Mouse (Mus musculus) limb, embryonic 15.5 days (tissue): ENCODE results near the gene Cx3cl1. TPM values are rescaled to one million over a fixed set of nuclear protein-coding genes. Genes with fewer than 3 reads are reported as not detected.
A peak's percentile ranks its signal among the peaks of the same experiment; 100 is the strongest.

ENCODE experiments used
- ATAC-seq: fragments of 200-750 bp; cut with Nextera tagmentation; 2 replicates; pipeline ENCODE4 v1.8.0; 2017; ENCODE audit warnings: low read depth, moderate TSS enrichment; ENCODE audit not compliant: insufficient number of reproducible peaks, low FRiP score, low TSS enrichment
- H3K27ac ChIP-seq: fragments of 300-500 bp; sonication (generic); 2 replicates; pipeline ENCODE4 v1.5.1; 2015; ENCODE audit warnings: moderate library complexity, mild to moderate bottlenecking, inconsistent platforms
- H3K27me3 ChIP-seq: fragments of 300-500 bp; sonication (generic); 2 replicates; pipeline ENCODE4 v1.6.1; 2015; ENCODE audit warnings: inconsistent platforms
- H3K36me3 ChIP-seq: fragments of 300-500 bp; sonication (generic); 2 replicates; pipeline ENCODE4 v1.6.1; 2015; ENCODE audit warnings: inconsistent platforms
- H3K4me1 ChIP-seq: fragments of 300-500 bp; sonication (generic); 2 replicates; pipeline ENCODE4 v1.6.1; 2015; ENCODE audit warnings: inconsistent platforms
- H3K4me2 ChIP-seq: fragments of 300-500 bp; sonication (generic); 2 replicates; pipeline ENCODE4 v1.6.1; 2015; ENCODE audit warnings: mild to moderate bottlenecking, inconsistent platforms
- H3K4me3 ChIP-seq: fragments of 300-500 bp; sonication (generic); 2 replicates; pipeline ENCODE4 v1.5.1; 2015; ENCODE audit warnings: mild to moderate bottlenecking, inconsistent platforms
- H3K9ac ChIP-seq: fragments of 300-500 bp; sonication (generic); 2 replicates; pipeline ENCODE4 v1.6.1; 2015; ENCODE audit warnings: inconsistent platforms
- H3K9me3 ChIP-seq: fragments of 300-500 bp; sonication (generic); 2 replicates; pipeline ENCODE4 v1.6.1; 2016; ENCODE audit warnings: inconsistent platforms
- WGBS: fragments of 180-500 bp; shearing (Covaris S2); methylation state at CpG from one replicate; pipeline ENCODE4 v1.1.7; 2015; 5-methylcytosine and 5-hydroxymethylcytosine counted together
- polyA plus RNA-seq: library from polyadenylated mRNA; unstranded; fragments of >200 nt; fragmentation: Nextera tagmentation; extraction: Ambion mirVana; gene quantifications from 2 replicates; pipeline ENCODE4 v1.2.1, GENCODE M21; 2015

The Cx3cl1 gene
- polyA plus RNA-seq, 1 experiment from 2014 or later = 12.0 TPM

DNA sequence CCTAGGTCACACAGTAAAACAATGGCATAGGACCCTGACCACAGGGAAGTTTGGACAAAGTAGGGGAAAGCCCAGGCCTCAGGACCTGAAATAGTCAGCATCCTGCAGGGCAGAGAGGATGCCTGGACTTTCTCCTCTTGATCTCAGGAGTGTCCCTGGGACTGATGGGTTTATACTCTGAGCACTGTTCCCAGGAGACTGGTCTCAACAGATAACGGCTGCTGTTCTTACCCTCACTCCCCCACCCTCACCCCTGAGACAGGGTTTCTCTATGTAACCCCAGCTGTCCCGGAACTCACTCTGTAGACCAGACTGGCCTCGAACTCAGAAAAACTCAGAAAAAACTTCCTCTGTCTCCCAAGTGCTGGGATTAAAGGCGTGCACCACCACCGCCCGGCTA lies 36.6 kb downstream of the Cx3cl1 start:
- no peak for ATAC-seq
- H3K9ac ChIP-seq = no peak overlapping the region
- no peak overlapping the region for H3K4me2 ChIP-seq
- no peak overlapping the region for H3K27ac ChIP-seq
- H3K4me3 ChIP-seq = no peak overlapping the region
- no peaks in the 10 kb centered on the region for H3K27me3 ChIP-seq
- H3K9me3 ChIP-seq = no peaks in the 10 kb centered on the region
- H3K4me1 ChIP-seq = peaks cover 4% of the 10 kb centered on the region; the same call in 1 of the 2 replicates
- H3K36me3 ChIP-seq = no peaks in the 10 kb centered on the region
- 82% methylated on average over 6 of the region's 6 CpGs for WGBS

DNA sequence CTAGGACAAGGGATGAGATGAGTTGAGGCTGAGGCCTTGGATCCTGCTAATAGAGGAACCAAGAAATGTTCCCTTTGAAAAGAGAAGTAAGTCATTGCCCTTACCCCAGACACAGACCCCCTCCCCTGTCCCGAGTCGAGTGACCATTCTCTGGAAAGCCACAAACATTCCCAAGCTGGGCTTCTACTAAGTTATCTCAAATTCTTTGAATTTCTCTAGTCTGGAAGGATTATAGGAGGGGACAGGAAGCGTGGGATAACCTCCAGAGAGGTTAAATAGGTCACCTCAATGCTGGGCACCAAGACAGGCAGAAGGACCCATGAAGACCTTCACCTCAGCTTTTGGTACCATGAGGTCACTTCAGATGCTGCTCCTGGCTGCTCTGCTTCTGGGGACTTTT lies 38.3 kb downstream of the Cx3cl1 start, which contains the start of gene Ccl17:
Gene Ccl17 (plus strand): TSS at position 301 of the 400 bp plus-strand sequence.
- Histone ChIP-seq H3K4me3 (no peak within 1 kb of the TSS), H3K4me2 (no peak within 1 kb of the TSS), H3K27me3 (no peaks in the 10 kb centered on the region), H3K4me1 (peaks cover 4% of the 10 kb centered on the region; the same call in 1 of the 2 replicates), H3K36me3 (no peaks in the 10 kb centered on the region), H3K9me3 (no peaks in the 10 kb centered on the region), H3K9ac (no peak within 1 kb of the TSS), H3K27ac (no peak within 1 kb of the TSS)
- ATAC-seq = no peak
- 60% methylated on average over 3 of the region's 3 CpGs for WGBS

DNA sequence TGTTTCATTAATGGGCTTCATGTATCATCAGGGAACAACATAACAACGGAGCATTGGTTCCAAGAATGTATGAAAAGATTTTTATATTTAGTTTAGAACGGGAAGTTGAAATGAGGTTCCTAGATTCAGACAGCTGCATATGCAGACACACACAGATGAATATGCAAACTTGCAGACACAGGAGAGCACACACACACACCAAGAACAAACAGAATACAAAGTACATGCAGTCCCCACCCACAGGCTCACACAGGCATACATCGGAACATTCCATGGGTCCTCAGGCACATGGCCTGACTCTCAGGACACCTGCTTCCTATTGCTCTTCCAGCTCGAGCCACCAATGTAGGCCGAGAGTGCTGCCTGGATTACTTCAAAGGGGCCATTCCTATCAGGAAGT lies 39.0 kb downstream of the Cx3cl1 start:
- ATAC-seq = no peak
- H3K36me3 ChIP-seq = no peaks in the 10 kb centered on the region
- no peak overlapping the region for H3K27ac ChIP-seq
- no peaks in the 10 kb centered on the region for H3K9me3 ChIP-seq
- H3K4me3 ChIP-seq = no peak overlapping the region
- H3K4me1 ChIP-seq = peaks cover 4% of the 10 kb centered on the region; the same call in 1 of the 2 replicates
- no peak overlapping the region for H3K9ac ChIP-seq
- WGBS = 72% methylated on average over 5 of the region's 5 CpGs
- H3K4me2 ChIP-seq = no peak overlapping the region
- no peaks in the 10 kb centered on the region for H3K27me3 ChIP-seq

DNA sequence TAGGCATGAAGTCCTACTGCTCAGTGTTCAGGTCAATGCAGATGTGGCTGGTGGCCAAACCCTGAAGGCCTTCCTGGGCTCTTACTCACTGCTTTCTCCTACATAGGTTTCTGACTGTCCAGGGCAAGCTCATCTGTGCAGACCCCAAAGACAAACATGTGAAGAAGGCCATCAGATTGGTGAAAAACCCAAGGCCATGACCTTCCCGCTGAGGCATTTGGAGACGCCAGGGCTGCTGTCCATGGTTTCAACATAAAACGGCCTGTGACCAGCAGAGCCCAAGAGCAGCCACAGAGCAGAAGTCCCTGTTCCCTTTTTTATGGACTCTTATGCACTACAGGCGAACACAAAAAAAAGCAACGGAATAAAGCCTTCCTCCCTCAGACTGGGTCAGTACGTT lies 39.8 kb downstream of the Cx3cl1 start:
- Histone ChIP-seq H3K4me2 (no peak overlapping the region), H3K36me3 (no peaks in the 10 kb centered on the region), H3K9ac (no peak overlapping the region), H3K27ac (no peak overlapping the region), H3K9me3 (no peaks in the 10 kb centered on the region), H3K27me3 (no peaks in the 10 kb centered on the region), H3K4me3 (no peak overlapping the region), H3K4me1 (peaks cover 4% of the 10 kb centered on the region; the same call in 1 of the 2 replicates)
- ATAC-seq = no peak
- WGBS = 66% methylated on average over 6 of the region's 6 CpGs

DNA sequence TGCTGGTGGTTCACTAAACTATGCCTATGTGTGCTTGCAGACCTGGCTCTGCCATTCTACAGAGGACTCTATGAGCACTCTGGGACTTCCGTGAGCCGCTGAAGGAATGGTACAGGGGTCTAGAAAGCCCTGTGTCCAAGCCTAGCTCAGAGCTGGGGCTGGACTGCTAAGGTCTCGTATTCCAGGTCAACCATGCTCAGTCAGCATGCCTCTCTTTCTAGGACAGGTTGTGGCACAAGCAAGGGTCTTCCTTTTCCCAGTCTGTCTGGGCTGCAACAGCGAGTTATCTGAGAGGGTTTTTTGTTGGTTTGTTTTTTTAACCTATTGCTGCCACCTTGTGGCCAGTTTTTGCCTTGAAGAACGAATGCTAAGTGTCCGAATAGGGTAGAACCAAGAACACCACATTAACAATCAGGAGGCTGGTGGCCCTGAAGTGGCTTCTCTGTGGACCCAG lies 40.9 kb downstream of the Cx3cl1 start:
- Histone ChIP-seq H3K27ac (no peak overlapping the region), H3K9me3 (no peaks in the 10 kb centered on the region), H3K4me1 (peaks cover 4% of the 10 kb centered on the region; the same call in 1 of the 2 replicates), H3K36me3 (no peaks in the 10 kb centered on the region), H3K4me3 (no peak overlapping the region; the same call in 1 of the 2 replicates), H3K4me2 (peak overlapping the region; percentile 27), H3K9ac (no peak overlapping the region), H3K27me3 (no peaks in the 10 kb centered on the region)
- no peak for ATAC-seq
- WGBS = 31% methylated on average over 6 of the region's 6 CpGs

DNA sequence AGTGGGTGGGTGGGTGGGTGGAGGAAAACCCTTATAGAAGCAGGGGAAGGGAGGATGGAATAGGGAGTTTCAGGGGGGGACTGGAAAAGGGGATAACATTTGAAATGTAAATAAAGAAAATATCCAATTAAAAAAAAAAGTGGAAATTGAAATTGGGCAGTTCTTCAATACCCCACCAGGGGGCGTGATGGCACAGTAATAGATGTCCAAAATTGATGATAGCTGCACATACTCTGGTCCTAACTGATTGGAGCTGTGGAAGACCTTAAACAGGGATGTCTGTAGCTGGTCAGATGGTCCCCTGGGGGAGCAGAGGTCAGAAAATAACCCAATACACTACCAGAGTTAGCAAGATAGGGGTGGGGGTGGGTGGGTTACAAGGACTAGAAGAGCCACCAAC lies 42.7 kb downstream of the Cx3cl1 start:
- H3K27me3 ChIP-seq = no peaks in the 10 kb centered on the region
- no peaks in the 10 kb centered on the region for H3K36me3 ChIP-seq
- WGBS = 0% methylated on average over 1 of the region's 1 CpGs
- no peak overlapping the region for H3K27ac ChIP-seq
- no peaks in the 10 kb centered on the region for H3K9me3 ChIP-seq
- no peak for ATAC-seq
- H3K4me2 ChIP-seq = no peak overlapping the region
- no peak overlapping the region for H3K4me3 ChIP-seq
- H3K9ac ChIP-seq = no peak overlapping the region
- H3K4me1 ChIP-seq = peaks cover 4% of the 10 kb centered on the region; the same call in 1 of the 2 replicates

DNA sequence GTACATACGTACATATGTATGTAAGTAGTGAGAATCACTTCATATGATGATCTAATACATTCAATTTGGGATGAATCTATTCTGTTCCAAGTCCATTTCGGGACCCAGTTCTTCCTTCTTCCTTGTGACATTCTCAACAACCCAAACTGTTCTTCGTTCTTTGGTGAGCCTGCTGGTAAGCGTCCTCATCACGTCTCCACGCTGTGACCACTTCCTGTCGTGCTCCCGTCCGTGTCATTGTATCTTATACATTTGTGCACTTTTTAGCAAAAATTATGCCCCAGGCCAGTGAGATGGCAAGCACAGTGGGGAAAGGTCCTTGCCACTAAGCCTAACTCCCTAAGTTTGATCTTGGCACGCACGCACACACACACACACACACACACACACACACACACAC lies 46.1 kb downstream of the Cx3cl1 start:
- peaks cover 21% of the 10 kb centered on the region for H3K36me3 ChIP-seq
- no peak overlapping the region for H3K27ac ChIP-seq
- no peaks in the 10 kb centered on the region for H3K27me3 ChIP-seq
- no peak overlapping the region for H3K4me2 ChIP-seq
- WGBS = 85% methylated on average over 11 of the region's 11 CpGs
- H3K4me1 ChIP-seq = no peaks in the 10 kb centered on the region
- no peak for ATAC-seq
- H3K9ac ChIP-seq = no peak overlapping the region
- no peaks in the 10 kb centered on the region for H3K9me3 ChIP-seq
- no peak overlapping the region for H3K4me3 ChIP-seq

DNA sequence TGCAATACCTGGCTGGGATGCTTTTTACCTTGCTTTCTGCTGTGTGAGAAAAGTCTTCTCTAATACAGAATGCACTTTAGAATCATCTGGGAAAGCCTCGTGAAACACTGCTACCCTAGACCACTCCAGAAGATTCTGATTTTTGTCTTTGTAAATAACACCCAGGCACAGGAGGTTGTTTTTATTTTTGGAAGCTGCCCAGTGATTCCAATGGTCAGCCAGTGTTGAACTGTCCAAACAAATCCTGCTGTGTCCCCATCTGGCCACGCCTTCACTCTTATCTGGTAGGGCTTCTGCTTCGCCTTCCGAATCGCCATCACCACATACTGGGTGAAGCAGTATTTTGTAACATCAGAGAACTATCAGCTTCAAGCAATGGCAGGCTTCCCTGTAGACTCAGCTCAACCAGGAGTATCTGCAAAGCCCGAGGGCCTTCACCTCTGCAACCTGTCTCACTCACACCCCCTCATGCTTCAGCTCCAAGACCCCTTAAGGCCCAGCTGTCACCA lies 47.9 kb downstream of the Cx3cl1 start:
- H3K36me3 ChIP-seq = peaks cover 37% of the 10 kb centered on the region
- WGBS = 85% methylated on average over 6 of the region's 6 CpGs
- no peak overlapping the region for H3K9ac ChIP-seq
- no peaks in the 10 kb centered on the region for H3K4me1 ChIP-seq
- H3K27me3 ChIP-seq = no peaks in the 10 kb centered on the region
- ATAC-seq = no peak
- no peak overlapping the region for H3K4me2 ChIP-seq
- H3K9me3 ChIP-seq = no peaks in the 10 kb centered on the region
- H3K27ac ChIP-seq = no peak overlapping the region
- no peak overlapping the region for H3K4me3 ChIP-seq

DNA sequence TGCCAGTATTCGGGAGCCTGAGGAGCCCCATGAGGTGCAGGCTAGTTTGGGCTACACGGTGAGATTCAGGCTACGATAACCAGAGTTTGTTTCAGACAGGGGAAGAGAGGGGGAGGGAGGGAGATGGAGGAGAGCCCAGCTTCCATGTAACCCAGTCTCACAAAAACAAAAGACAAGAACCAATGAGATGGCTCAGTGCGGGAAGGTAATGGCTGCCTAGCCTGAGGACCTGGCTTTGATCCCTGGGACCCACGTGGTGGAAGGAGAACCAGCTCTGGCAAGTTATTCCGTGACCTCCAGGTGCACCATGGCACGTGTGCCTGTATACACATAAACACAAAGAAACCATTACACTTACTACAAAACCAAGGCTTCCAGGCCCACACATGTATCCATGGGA lies 48.7 kb downstream of the Cx3cl1 start:
- H3K27ac ChIP-seq = no peak overlapping the region
- no peaks in the 10 kb centered on the region for H3K9me3 ChIP-seq
- no peak for ATAC-seq
- H3K4me2 ChIP-seq = no peak overlapping the region
- WGBS = 65% methylated on average over 7 of the region's 7 CpGs
- no peaks in the 10 kb centered on the region for H3K4me1 ChIP-seq
- no peaks in the 10 kb centered on the region for H3K27me3 ChIP-seq
- no peak overlapping the region for H3K9ac ChIP-seq
- peaks cover 41% of the 10 kb centered on the region for H3K36me3 ChIP-seq
- H3K4me3 ChIP-seq = no peak overlapping the region

DNA sequence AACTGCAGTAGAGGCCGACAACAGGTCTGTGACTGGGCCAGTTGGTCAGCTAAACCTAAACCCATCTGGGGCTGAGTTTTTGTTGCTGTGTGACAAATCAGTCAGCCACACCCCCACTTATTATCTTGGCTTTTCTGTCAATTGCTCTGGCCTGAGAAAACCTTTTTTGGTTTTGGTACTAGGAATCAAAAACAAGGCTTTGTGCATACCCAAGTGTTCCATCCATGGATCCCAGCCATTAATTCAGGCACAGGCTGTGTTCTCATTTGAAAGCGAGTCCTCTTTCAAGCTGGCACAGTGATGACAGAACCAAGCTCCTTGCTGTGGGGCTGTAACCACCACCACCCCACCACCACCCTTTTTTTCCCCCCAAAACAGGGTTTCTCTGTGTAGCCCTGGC lies 49.6 kb downstream of the Cx3cl1 start:
- no peak for ATAC-seq
- Histone ChIP-seq H3K9ac (no peak overlapping the region), H3K4me2 (no peak overlapping the region), H3K9me3 (no peaks in the 10 kb centered on the region), H3K4me3 (no peak overlapping the region), H3K4me1 (no peaks in the 10 kb centered on the region), H3K27ac (no peak overlapping the region), H3K27me3 (no peaks in the 10 kb centered on the region), H3K36me3 (peaks cover 45% of the 10 kb centered on the region)
- WGBS = 96% methylated on average over 2 of the region's 2 CpGs

DNA sequence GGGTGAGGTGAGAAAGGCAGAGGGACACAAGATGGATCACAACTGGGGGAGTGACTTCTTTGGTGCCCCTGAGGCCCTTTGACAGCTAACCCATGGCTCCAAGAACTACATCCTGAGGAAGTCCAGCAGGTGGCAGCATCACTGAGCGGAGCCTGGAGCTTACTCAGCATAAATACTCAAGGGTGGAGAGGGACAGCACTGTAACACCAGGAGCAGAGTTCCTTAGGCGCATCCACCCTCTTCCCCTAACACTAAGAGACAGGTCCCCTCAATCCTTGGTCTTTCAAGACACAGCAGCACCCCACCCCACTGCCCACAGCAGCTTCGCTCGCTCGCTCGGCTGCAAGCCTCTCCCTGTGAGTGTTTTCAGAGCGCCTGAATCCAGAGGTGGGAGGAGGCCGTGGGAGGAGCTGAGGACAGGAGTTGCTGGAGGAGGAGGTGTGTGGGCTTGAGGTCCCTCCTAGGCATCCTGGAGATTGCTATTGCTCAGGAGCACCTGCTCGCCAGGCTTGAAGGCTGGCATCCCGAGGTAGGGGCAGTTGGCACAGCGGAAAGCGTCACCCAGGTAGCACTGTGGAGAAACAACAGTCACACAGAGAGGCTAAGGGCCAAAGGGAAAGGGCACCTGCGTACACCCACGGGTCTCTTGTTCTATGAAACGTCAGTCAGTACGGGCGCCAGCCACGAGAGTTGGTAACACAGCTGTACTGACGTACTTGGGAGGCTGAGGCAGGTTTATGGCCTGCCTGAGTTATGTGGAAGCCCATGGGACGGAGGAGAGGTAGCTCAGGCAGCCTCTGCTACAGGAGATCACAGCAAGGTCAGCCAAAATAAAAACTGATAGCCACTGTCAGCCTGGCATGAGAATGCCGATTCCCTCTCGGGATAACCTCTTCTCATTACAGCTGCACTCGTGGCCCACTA lies 51.1 kb downstream of the Cx3cl1 start:
- Histone ChIP-seq H3K4me1 (no peaks in the 10 kb centered on the region), H3K4me2 (no peak overlapping the region), H3K27me3 (no peaks in the 10 kb centered on the region), H3K9me3 (no peaks in the 10 kb centered on the region), H3K4me3 (no peak overlapping the region), H3K36me3 (peaks cover 56% of the 10 kb centered on the region), H3K27ac (no peak overlapping the region), H3K9ac (no peak overlapping the region)
- no peak for ATAC-seq
- whole genome bisulfite sequencing = 76% methylated on average over 23 of the region's 23 CpGs

DNA sequence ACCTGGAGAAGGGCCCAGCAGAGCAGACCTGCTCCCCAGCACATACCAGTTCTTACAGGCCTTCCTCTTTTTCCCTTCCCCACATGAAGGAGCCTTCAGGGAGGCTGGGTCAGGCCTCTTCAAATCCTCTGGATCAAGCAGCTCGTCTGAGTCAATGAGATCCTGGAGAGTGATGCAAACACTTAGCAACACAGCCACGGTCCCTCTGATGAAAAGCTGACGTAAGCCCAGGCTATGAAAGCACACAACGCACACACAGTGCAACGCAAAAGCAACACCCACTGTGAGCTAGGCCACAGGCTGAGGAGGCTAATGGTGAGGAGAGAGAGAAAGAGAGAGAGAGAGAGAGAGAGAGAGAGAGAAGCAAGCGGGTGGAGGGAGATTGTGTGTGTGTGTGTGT lies 53.4 kb downstream of the Cx3cl1 start:
- H3K4me3 ChIP-seq = no peak overlapping the region
- H3K27me3 ChIP-seq = no peaks in the 10 kb centered on the region
- no peak for ATAC-seq
- no peak overlapping the region for H3K4me2 ChIP-seq
- H3K36me3 ChIP-seq = peaks cover 66% of the 10 kb centered on the region
- no peaks in the 10 kb centered on the region for H3K4me1 ChIP-seq
- no peaks in the 10 kb centered on the region for H3K9me3 ChIP-seq
- no peak overlapping the region for H3K27ac ChIP-seq
- 88% methylated on average over 6 of the region's 6 CpGs for WGBS
- no peak overlapping the region for H3K9ac ChIP-seq
